In genomic region chr11:106965881-106966280, GRCm38 (mm10) we compare ENCODE assay signal across 22 mouse cellular contexts. TPM values are rescaled to one million over a fixed set of nuclear protein-coding genes. Genes with fewer than 3 reads are reported as not detected.
DNase-seq lines count a peak whose midpoint lies in the region; ATAC-seq and TF ChIP-seq lines count a peak whose summit lies in the region.
"Had no signal": no experiment of that assay in that cellular context is flagged by ENCODE, and none has a peak within 500 bp of the region (broad histone marks: within the 10 kb centered on the region; RNA-seq: fewer than 3 reads in every experiment).

No protein-coding gene starts in this region.

- H3K79me2 ChIP-seq in MEL (ENCODE audit: control insufficient read depth, insufficient read depth, low read length, poor library complexity): no peaks in the 10 kb centered on the region

- no peaks in the 10 kb centered on the region for H3K36me3 ChIP-seq in kidney, adult 2 months (ENCODE audit: control insufficient read depth, insufficient read depth, low read length)
- H3K36me3 ChIP-seq in testis, adult 2 months (ENCODE audit: control insufficient read depth, insufficient read depth, low read length): no peaks in the 10 kb centered on the region
- no peaks in the 10 kb centered on the region; a peak in 1 of 4 replicates for H3K36me3 ChIP-seq in MEL (ENCODE audit: control insufficient read depth in 1 of 2, insufficient read depth in 2 of 2, low read length in 2 of 2)
- no peaks in the 10 kb centered on the region for H3K36me3 ChIP-seq in stomach, postnatal 0 days (ENCODE audit: control insufficient read depth, insufficient read depth, low read length)
- H3K36me3 ChIP-seq: embryonic facial prominence, embryonic 15.5 days; forebrain, embryonic 10.5 days; heart, embryonic 15.5 days; hindbrain, embryonic 10.5 days had no signal

- WGBS in kidney, adult 2 months: 94% methylated on average over 4 of the region's 4 CpGs
- WGBS in stomach, postnatal 0 days: 89% methylated on average over 4 of the region's 4 CpGs

- ATAC-seq in stomach, postnatal 0 days (ENCODE audit: low FRiP score, low TSS enrichment): no peak
- ATAC-seq: forebrain, embryonic 14.5 days had no signal

- H3K27ac ChIP-seq in kidney, adult 2 months (ENCODE audit: insufficient read depth, low read depth, low read length): no peak overlapping the region
- no peak overlapping the region for H3K27ac ChIP-seq in testis, adult 2 months (ENCODE audit: control insufficient read depth, insufficient read depth, low read depth, low read length)
- no peak overlapping the region for H3K27ac ChIP-seq in MEL (ENCODE audit: control insufficient read depth, low read depth, low read length)
- no peak overlapping the region for H3K27ac ChIP-seq in stomach, postnatal 0 days (replicated peaks)
- H3K27ac ChIP-seq: embryonic facial prominence, embryonic 15.5 days; forebrain, embryonic 10.5 days; heart, embryonic 15.5 days; hindbrain, embryonic 10.5 days; hindbrain, embryonic 14.5 days had no signal

- no peak overlapping the region for H3K4me3 ChIP-seq in kidney, adult 2 months (ENCODE audit: insufficient read depth, low read depth, low read length)
- H3K4me3 ChIP-seq in testis, adult 2 months (ENCODE audit: control insufficient read depth, low read depth, low read length): no peak overlapping the region
- no peak overlapping the region for H3K4me3 ChIP-seq in MEL (ENCODE audit: control insufficient read depth in 1 of 2, insufficient read depth in 1 of 2, low read depth in 2 of 2, low read length in 2 of 2)
- no peak overlapping the region for H3K4me3 ChIP-seq in stomach, postnatal 0 days (ENCODE audit: low read depth, low read length)
- H3K4me3 ChIP-seq: embryonic facial prominence, embryonic 15.5 days; erythroblast, embryonic 14.5 days; forebrain, embryonic 10.5 days; heart, embryonic 15.5 days; hindbrain, embryonic 10.5 days had no signal

- no peak overlapping the region for H3K4me2 ChIP-seq in stomach, postnatal 0 days (replicated peaks; ENCODE audit: low read depth)
- H3K4me2 ChIP-seq: embryonic facial prominence, embryonic 15.5 days; heart, embryonic 11.5 days; heart, embryonic 15.5 days; hindbrain, embryonic 14.5 days had no signal

- no peak for TF ChIP-seq EP300 in MEL (IDR thresholded peaks at IDR 0.05; ENCODE audit: low read depth in 1 of 2, low read length in 2 of 2)
- no peak for TF ChIP-seq EP300 in stomach, postnatal 0 days (optimal IDR thresholded peaks at IDR 0.05)

- H3K9ac ChIP-seq in MEL (ENCODE audit: control insufficient read depth, low read depth, low read length, poor library complexity, severe bottlenecking): no peak overlapping the region
- H3K9ac ChIP-seq in stomach, postnatal 0 days (ENCODE audit: low read length): no peak overlapping the region
- H3K9ac ChIP-seq: embryonic facial prominence, embryonic 15.5 days; heart, embryonic 15.5 days; hindbrain, embryonic 14.5 days had no signal

- TF ChIP-seq POLR2A in kidney, adult 2 months (IDR thresholded peaks at IDR 0.05; ENCODE audit: low read depth, low read length): no peak
- no peak for TF ChIP-seq POLR2A in testis, adult 2 months (IDR thresholded peaks at IDR 0.05; ENCODE audit: control insufficient read depth, low read depth, low read length)
- TF ChIP-seq POLR2A in MEL (IDR thresholded peaks at IDR 0.05; ENCODE audit: control insufficient read depth in 1 of 2, insufficient read depth in 1 of 2, low read depth in 1 of 2, low read length in 2 of 2, poor library complexity in 1 of 2): no peak

- DNase-seq in kidney, adult 2 months: no peak
- no peak for DNase-seq in kidney, postnatal 4 days
- no peak for DNase-seq in testis, postnatal 14 days (ENCODE audit: low spot score)
- peak; percentile 42 for DNase-seq in MEL (ENCODE audit: low read depth, low spot score)
- no peak for DNase-seq in stomach, postnatal 0 days (ENCODE audit: low spot score)
- no peak for DNase-seq in left cerebral cortex, adult 18-20 months (ENCODE audit: low spot score in 2 of 2)
- DNase-seq in thymus, adult 18-20 months: no peak
- DNase-seq: adrenal gland, postnatal 10 days; cerebellum, adult 11 months; cerebellum, adult 8-10 months; cerebellum, postnatal 14 days; embryo, embryonic 11 days; heart, adult 18-20 months had no signal

- TF ChIP-seq CTCF in kidney, adult 2 months (conservative IDR thresholded peaks at IDR 0.05; ENCODE audit: insufficient read depth, insufficient read length, low read depth, low read length): 0 out of 2 replicates have a peak, but pooled peaks have one; percentile 2
- TF ChIP-seq CTCF in testis, adult 2 months (IDR thresholded peaks at IDR 0.05; ENCODE audit: control insufficient read depth, insufficient read depth, insufficient replicate concordance, low read depth, low read length): peak; percentile 53; the same call in 1 of the 2 replicates
- TF ChIP-seq CTCF in MEL (IDR thresholded peaks at IDR 0.05 in 2 of 3, conservative IDR thresholded peaks at IDR 0.05 in 1 of 3; ENCODE audit: control insufficient read depth in 1 of 3, insufficient read depth in 1 of 3, low read depth in 2 of 3, low read length in 3 of 3, poor library complexity in 1 of 3, severe bottlenecking in 1 of 3): peak; percentile 27 to 54 (median 47)
- TF ChIP-seq CTCF in stomach, postnatal 0 days (IDR thresholded peaks at IDR 0.05; ENCODE audit: low read depth): peak; percentile 31

- no peaks in the 10 kb centered on the region for H3K4me1 ChIP-seq in kidney, adult 2 months (ENCODE audit: control insufficient read depth, insufficient read depth, low read length)
- H3K4me1 ChIP-seq in testis, adult 2 months (ENCODE audit: control insufficient read depth, insufficient read depth, low read length): no peaks in the 10 kb centered on the region
- peaks cover 0 to 4% of the 10 kb centered on the region in 2 experiments; a peak in 1 of 4 replicates for H3K4me1 ChIP-seq in MEL (ENCODE audit: control insufficient read depth in 1 of 2, insufficient read depth in 2 of 2, low read length in 2 of 2)
- no peaks in the 10 kb centered on the region for H3K4me1 ChIP-seq in stomach, postnatal 0 days (replicated peaks; ENCODE audit: control insufficient read depth, insufficient read depth)

- no peaks in the 10 kb centered on the region for H3K27me3 ChIP-seq in kidney, adult 2 months (replicated peaks; ENCODE audit: control insufficient read depth, insufficient read depth, low read length)
- H3K27me3 ChIP-seq in testis, adult 2 months (ENCODE audit: control insufficient read depth, insufficient read depth, low read length): no peaks in the 10 kb centered on the region
- H3K27me3 ChIP-seq in MEL (ENCODE audit: control insufficient read depth in 1 of 2, insufficient read depth in 2 of 2, low read length in 2 of 2): no peaks in the 10 kb centered on the region
- H3K27me3 ChIP-seq in stomach, postnatal 0 days (ENCODE audit: control insufficient read depth, insufficient read depth, low read length): no peaks in the 10 kb centered on the region
- H3K27me3 ChIP-seq: embryonic facial prominence, embryonic 15.5 days; heart, embryonic 15.5 days had no signal

- H3K9me3 ChIP-seq in MEL (replicated peaks; ENCODE audit: insufficient read depth, low read length): no peaks in the 10 kb centered on the region
- no peaks in the 10 kb centered on the region for H3K9me3 ChIP-seq in stomach, postnatal 0 days (ENCODE audit: control insufficient read depth, low read length)
- H3K9me3 ChIP-seq: embryonic facial prominence, embryonic 15.5 days; heart, embryonic 15.5 days; hindbrain, embryonic 10.5 days had no signal

- no peak for TF ChIP-seq RAD21 in MEL (IDR thresholded peaks at IDR 0.05; ENCODE audit: low read depth, low read length)

TF ChIP-seq in MEL, 35 proteins besides CTCF, POLR2A, EP300 and RAD21 (continues in another document):
- TF ChIP-seq NRF1 (IDR thresholded peaks at IDR 0.05; ENCODE audit: insufficient read depth, low read depth, low read length, poor library complexity, severe bottlenecking): no peak
- no peak for TF ChIP-seq E2F4 (IDR thresholded peaks at IDR 0.05; ENCODE audit: borderline replicate concordance, low read depth, low read length)
- no peak for TF ChIP-seq ZMIZ1 (IDR thresholded peaks at IDR 0.05; ENCODE audit: low read depth, low read length)
- TF ChIP-seq CHD1 (IDR thresholded peaks at IDR 0.05; ENCODE audit: low read depth, low read length): no peak
- TF ChIP-seq TBP (IDR thresholded peaks at IDR 0.05; ENCODE audit: low read depth, low read length): no peak
- no peak for TF ChIP-seq TCF12 (IDR thresholded peaks at IDR 0.05; ENCODE audit: low read depth, low read length)
- no peak for TF ChIP-seq POLR2AphosphoS5 (IDR thresholded peaks at IDR 0.05; ENCODE audit: borderline replicate concordance, low read depth, low read length)
- TF ChIP-seq SIN3A (IDR thresholded peaks at IDR 0.05; ENCODE audit: low read length): no peak
- no peak for TF ChIP-seq JUND (IDR thresholded peaks at IDR 0.05; ENCODE audit: low read depth, low read length)
- TF ChIP-seq MYC (IDR thresholded peaks at IDR 0.05; ENCODE audit: low read depth, low read length): no peak
- TF ChIP-seq ELF1 (IDR thresholded peaks at IDR 0.05; ENCODE audit: low read depth, low read length): no peak
- TF ChIP-seq MAZ (IDR thresholded peaks at IDR 0.05; ENCODE audit: low read depth, low read length): no peak

RNA-seq across cellular contexts. Expression of gene Kpna2, which starts 33.5 kb away (rescaled TPM):
- 11.9 and 14.1 TPM in 2 replicates for polyA plus RNA-seq in kidney, adult 2 months (2012; rRNA removed)
- 36.5 and 150 TPM in 2 replicates for polyA plus RNA-seq in testis, adult 2 months (2012; rRNA removed)
- total RNA-seq in MEL (2012; rRNA removed): 216 and 275 TPM in 2 replicates
- 10 to 100 TPM in 1 of 2 experiments, not detected in 1; 13.2 TPM for polyA plus RNA-seq in MEL (2012; ENCODE audit: insufficient read depth in 1 of 2, insufficient read length in 2 of 2, low read depth in 1 of 2, low replicate concordance in 2 of 2, missing spikeins in 1 of 2)
- 146 and 158 TPM in 2 replicates for polyA plus RNA-seq in stomach, postnatal 0 days (2015; fragmentation: Nextera tagmentation; extraction: Ambion mirVana)
- total RNA-seq in left cerebral cortex, adult 18-20 months (2021): 10 to 100 TPM; 21.9 to 26.6 TPM

RNA-seq across cellular contexts. Expression of gene Smurf2, which starts 45.4 kb away (rescaled TPM):
- 12.1 and 14.7 TPM in 2 replicates for polyA plus RNA-seq in kidney, adult 2 months (2012; rRNA removed)
- 11.0 and 11.3 TPM in 2 replicates for polyA plus RNA-seq in testis, adult 2 months (2012; rRNA removed)
- 17.5 and 18.2 TPM in 2 replicates for total RNA-seq in MEL (2012; rRNA removed)
- polyA plus RNA-seq in MEL (2012; ENCODE audit: insufficient read depth in 1 of 2, insufficient read length in 2 of 2, low read depth in 1 of 2, low replicate concordance in 2 of 2, missing spikeins in 1 of 2): 10 to 100 TPM; 15.5 to 67.0 TPM
- polyA plus RNA-seq in stomach, postnatal 0 days (2015; fragmentation: Nextera tagmentation; extraction: Ambion mirVana): 6.9 and 7.1 TPM in 2 replicates
- 10 to 100 TPM; 25.1 to 27.1 TPM for total RNA-seq in left cerebral cortex, adult 18-20 months (2021)

RNA-seq across cellular contexts. Expression of gene 1810010H24Rik, which starts 59.6 kb away (rescaled TPM):
- polyA plus RNA-seq in kidney, adult 2 months (2012; rRNA removed): 1.8 and 2.6 TPM in 2 replicates
- 0.62 and 0.78 TPM in 2 replicates for polyA plus RNA-seq in testis, adult 2 months (2012; rRNA removed)
- 0.42 and 0.88 TPM in 2 replicates for total RNA-seq in MEL (2012; rRNA removed)
- polyA plus RNA-seq in MEL (2012; ENCODE audit: insufficient read depth in 1 of 2, insufficient read length in 2 of 2, low read depth in 1 of 2, low replicate concordance in 2 of 2, missing spikeins in 1 of 2): 1 to 10 TPM in 1 of 2 experiments, not detected in 1; 2.5 TPM
- 6.3 and 6.8 TPM in 2 replicates for polyA plus RNA-seq in stomach, postnatal 0 days (2015; fragmentation: Nextera tagmentation; extraction: Ambion mirVana)
- 1 to 10 TPM; 3.2 to 4.7 TPM for total RNA-seq in left cerebral cortex, adult 18-20 months (2021)
- polyA plus RNA-seq: erythroblast, embryonic 14.5 days had no signal

Comparison
In these comparisons a context has a peak if more than half of its experiments do, and no peak if none do; other contexts are left out.
1. CTCF ChIP-seq: peak in every context shown above with its lines; median percentile 53 in testis, adult 2 months; 47 in MEL; 31 in stomach, postnatal 0 days; 2 in kidney, adult 2 months.